Mouse (Mus musculus) C2C12 (cell line): ENCODE measurements around the gene Aqp3. TPM values are rescaled to one million over a fixed set of nuclear protein-coding genes. Genes with fewer than 3 reads are reported as not detected.

Source experiments
- H3K27me3 ChIP-seq: one replicate; pipeline ENCODE4 v1.6.1; 2011; ENCODE audit not compliant: control insufficient read depth, insufficient read depth, insufficient read length
- H3K36me3 ChIP-seq: one replicate; pipeline ENCODE4 v1.6.1; 2011; ENCODE audit not compliant: control insufficient read depth, insufficient read depth
- H3K4me3 ChIP-seq: one replicate; pipeline ENCODE4 v1.5.1; 2011; ENCODE audit warnings: mild to moderate bottlenecking, control low read depth; ENCODE audit not compliant: poor library complexity, insufficient read depth, severe bottlenecking
- H3K79me2 ChIP-seq: one replicate; pipeline ENCODE4 v1.6.1; 2011; ENCODE audit not compliant: control insufficient read depth, insufficient read depth
- H3K79me3 ChIP-seq: one replicate; pipeline ENCODE4 v1.6.1; 2011; ENCODE audit warnings: low read depth, control low read depth
- H3ac ChIP-seq: one replicate; pipeline ENCODE3; 2011; ENCODE audit warnings: low read depth; ENCODE audit not compliant: control insufficient read depth, insufficient read length
- CEBPB ChIP-seq: IDR thresholded peaks from one replicate; pipeline ENCODE4 v1.6.1; 2011; ENCODE audit warnings: low read depth, mild to moderate bottlenecking, control low read depth, moderate library complexity
- CTCF ChIP-seq: IDR thresholded peaks from one replicate; pipeline ENCODE4 v1.5.1; 2011; ENCODE audit not compliant: control insufficient read depth, insufficient read depth, insufficient read length
- FOSL1 ChIP-seq: IDR thresholded peaks from one replicate; pipeline ENCODE4 v1.8.0; 2011; ENCODE audit warnings: mild to moderate bottlenecking, low read length; ENCODE audit not compliant: poor library complexity, insufficient read depth, severe bottlenecking
- MAX ChIP-seq: IDR thresholded peaks from one replicate; pipeline ENCODE4 v1.6.1; 2011; ENCODE audit warnings: mild to moderate bottlenecking, control low read depth
- MYOD1 ChIP-seq: IDR thresholded peaks from one replicate; pipeline ENCODE4 v1.6.1; 2011; ENCODE audit warnings: low read depth; ENCODE audit not compliant: control insufficient read depth, insufficient read length
- MYOG ChIP-seq: IDR thresholded peaks from one replicate; pipeline ENCODE4 v1.6.1; 2011; ENCODE audit not compliant: control insufficient read depth, insufficient read length; ENCODE audit errors: extremely low read depth
- USF1 ChIP-seq: IDR thresholded peaks from one replicate; pipeline ENCODE4 v1.6.1; 2011; ENCODE audit warnings: low read depth, mild to moderate bottlenecking, control low read depth, moderate library complexity
- polyA plus RNA-seq: library from polyadenylated mRNA; unstranded; fragments of >200 nt; fragmentation: generic; extraction: Trizol; gene quantifications from one replicate; pipeline ENCODE4 v1.2.1, GENCODE M21; 2012; ENCODE audit warnings: missing spikeins

The Aqp3 gene
- polyA plus RNA-seq, 1 experiment: 0.06 TPM

DNA sequence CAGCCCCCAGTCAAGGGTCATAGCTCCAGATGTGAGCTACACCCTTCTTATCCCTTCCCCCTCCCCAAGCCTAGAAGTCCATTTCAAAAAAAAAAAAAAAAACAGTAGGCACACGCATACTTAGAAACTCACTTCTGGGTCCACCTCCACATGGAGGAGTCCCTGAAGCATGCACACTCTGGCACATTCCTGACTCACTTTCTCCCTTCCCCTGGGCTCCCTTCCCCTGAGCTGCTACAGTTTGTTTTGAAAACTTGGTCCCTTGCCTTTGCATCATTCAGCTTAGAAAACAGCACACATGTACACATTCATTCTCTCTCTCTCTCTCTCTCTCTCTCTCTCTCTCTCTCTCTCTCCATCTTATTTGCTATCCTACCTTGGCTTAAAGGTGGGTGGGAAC lies 5.0 kb downstream of the Aqp3 start:
- TF ChIP-seq FOSL1: no peak
- TF ChIP-seq USF1: no peak
- no peak for TF ChIP-seq MAX
- no peak for TF ChIP-seq CEBPB
- TF ChIP-seq MYOG: no peak
- no peak for TF ChIP-seq CTCF
- no peak for TF ChIP-seq MYOD1
- H3ac ChIP-seq: no peak overlapping the region
- no peaks in the 10 kb centered on the region for H3K79me2 ChIP-seq
- H3K36me3 ChIP-seq: no peaks in the 10 kb centered on the region
- no peak overlapping the region for H3K4me3 ChIP-seq
- H3K27me3 ChIP-seq: peaks cover 6% of the 10 kb centered on the region
- no peaks in the 10 kb centered on the region for H3K79me3 ChIP-seq

DNA sequence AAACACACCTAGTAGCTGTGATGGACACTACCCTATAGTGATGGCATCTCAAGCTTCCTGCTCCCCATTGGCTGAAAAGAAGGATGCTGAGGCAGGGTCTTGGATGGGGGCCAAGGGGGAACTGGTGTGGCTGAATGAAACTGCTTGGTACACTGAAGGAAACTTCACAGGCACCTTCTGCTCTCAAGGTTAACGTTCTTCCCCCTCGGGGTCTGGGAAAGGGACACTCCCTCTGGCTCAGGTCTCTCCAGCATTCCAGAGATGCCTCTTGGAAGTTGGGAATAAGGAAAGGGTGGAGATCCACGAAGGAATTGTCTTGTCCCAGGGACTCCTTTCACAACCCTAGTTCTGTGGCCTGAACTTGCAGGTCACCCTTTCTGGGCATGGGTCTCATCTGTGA lies 6.6 kb downstream of the Aqp3 start:
- Histone ChIP-seq H3K27me3 (peaks cover 3% of the 10 kb centered on the region), H3ac (no peak overlapping the region), H3K4me3 (no peak overlapping the region), H3K79me2 (no peaks in the 10 kb centered on the region), H3K36me3 (no peaks in the 10 kb centered on the region), H3K79me3 (no peaks in the 10 kb centered on the region)
- TF ChIP-seq MYOD1: no peak
- TF ChIP-seq USF1: no peak
- no peak for TF ChIP-seq FOSL1
- TF ChIP-seq CEBPB: no peak
- TF ChIP-seq MYOG: no peak
- TF ChIP-seq MAX: no peak
- no peak for TF ChIP-seq CTCF

GRCm38 (mm10) chr4:41089705-41090104 lies 8.3 kb downstream of the Aqp3 start:
- TF ChIP-seq FOSL1 (no peak), MYOG (no peak), CTCF (no peak), MAX (no peak), MYOD1 (no peak), USF1 (no peak), CEBPB (no peak)
- H3K79me3 ChIP-seq: no peaks in the 10 kb centered on the region
- H3ac ChIP-seq: no peak overlapping the region
- H3K36me3 ChIP-seq: no peaks in the 10 kb centered on the region
- no peaks in the 10 kb centered on the region for H3K79me2 ChIP-seq
- H3K4me3 ChIP-seq: no peak overlapping the region
- H3K27me3 ChIP-seq: peaks cover 3% of the 10 kb centered on the region

DNA sequence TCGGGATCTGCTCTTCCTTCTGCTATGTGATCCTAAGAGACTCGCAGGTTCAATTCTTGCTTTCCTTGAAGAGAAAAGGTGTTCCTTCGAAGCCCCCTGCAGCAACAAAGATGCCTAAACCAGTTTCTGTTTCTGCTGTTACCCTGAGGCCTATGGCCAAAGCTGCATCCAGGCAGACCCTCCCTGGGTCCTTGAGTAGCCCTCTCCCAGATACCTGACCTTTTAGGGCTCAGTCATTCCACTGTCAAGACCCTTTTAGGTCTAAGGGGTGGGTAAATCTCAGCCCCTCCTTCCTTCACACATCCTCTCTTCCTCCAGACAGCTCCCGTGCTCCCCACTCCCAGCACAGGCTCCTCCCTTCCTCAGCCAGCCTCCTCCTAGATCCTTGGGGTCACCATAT lies 8.8 kb downstream of the Aqp3 start:
- no peak overlapping the region for H3ac ChIP-seq
- no peak overlapping the region for H3K4me3 ChIP-seq
- H3K36me3 ChIP-seq: no peaks in the 10 kb centered on the region
- TF ChIP-seq MYOG: no peak
- TF ChIP-seq FOSL1: no peak
- no peak for TF ChIP-seq CTCF
- no peak for TF ChIP-seq USF1
- no peak for TF ChIP-seq MYOD1
- TF ChIP-seq MAX: no peak
- TF ChIP-seq CEBPB: no peak
- no peaks in the 10 kb centered on the region for H3K79me3 ChIP-seq
- H3K79me2 ChIP-seq: no peaks in the 10 kb centered on the region
- peaks cover 7% of the 10 kb centered on the region for H3K27me3 ChIP-seq

GRCm38 (mm10) chr4:41087459-41088298 lies 10.3 kb downstream of the Aqp3 start:
- TF ChIP-seq CEBPB (no peak), CTCF (no peak), MYOD1 (no peak), FOSL1 (no peak), USF1 (no peak), MYOG (no peak), MAX (no peak)
- H3K27me3 ChIP-seq: peaks cover 9% of the 10 kb centered on the region
- H3K36me3 ChIP-seq: no peaks in the 10 kb centered on the region
- H3K79me2 ChIP-seq: no peaks in the 10 kb centered on the region
- H3K4me3 ChIP-seq: no peak overlapping the region
- H3K79me3 ChIP-seq: no peaks in the 10 kb centered on the region
- no peak overlapping the region for H3ac ChIP-seq

DNA sequence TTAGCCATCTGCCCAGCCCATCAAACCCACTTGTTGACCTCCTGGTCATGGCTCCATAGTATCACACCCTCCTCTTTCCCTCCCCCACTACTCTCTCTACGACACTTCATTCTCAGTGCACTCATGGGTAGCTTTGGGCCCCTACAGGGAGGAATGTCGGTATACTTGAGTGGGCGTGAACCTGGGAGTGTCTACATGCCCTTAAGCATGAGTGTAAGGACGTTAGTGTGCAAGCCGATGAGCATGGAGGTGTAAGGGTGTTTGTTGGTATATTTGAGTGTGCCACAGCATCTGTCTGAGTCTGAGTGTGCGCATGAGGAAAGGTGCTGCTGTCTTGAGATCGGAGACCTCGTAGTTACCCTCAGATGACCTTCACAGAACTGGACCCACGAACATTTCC lies 11.0 kb downstream of the Aqp3 start:
- Histone ChIP-seq H3ac (no peak overlapping the region), H3K79me2 (no peaks in the 10 kb centered on the region), H3K27me3 (peaks cover 9% of the 10 kb centered on the region), H3K79me3 (no peaks in the 10 kb centered on the region), H3K36me3 (no peaks in the 10 kb centered on the region), H3K4me3 (no peak overlapping the region)
- no peak for TF ChIP-seq MYOD1
- no peak for TF ChIP-seq CTCF
- no peak for TF ChIP-seq MYOG
- TF ChIP-seq USF1: no peak
- TF ChIP-seq MAX: no peak
- no peak for TF ChIP-seq FOSL1
- TF ChIP-seq CEBPB: no peak
